Mouse (Mus musculus) E14TG2a.4 (cell line): ENCODE measurements around the gene Dbnl.

Experiments used
- CTCF ChIP-seq: conservative IDR thresholded peaks from 2 replicates; pipeline ENCODE4 v1.5.1; 2014; ENCODE audit warnings: low read length
- NANOG ChIP-seq: IDR thresholded peaks from 2 replicates; pipeline ENCODE4 v1.6.1; 2014; ENCODE audit warnings: borderline replicate concordance, low read length, mixed read lengths
- POU5F1 ChIP-seq: IDR thresholded peaks from 2 replicates; pipeline ENCODE4 v1.6.1; 2014; ENCODE audit warnings: low read length, borderline replicate concordance

DNA sequence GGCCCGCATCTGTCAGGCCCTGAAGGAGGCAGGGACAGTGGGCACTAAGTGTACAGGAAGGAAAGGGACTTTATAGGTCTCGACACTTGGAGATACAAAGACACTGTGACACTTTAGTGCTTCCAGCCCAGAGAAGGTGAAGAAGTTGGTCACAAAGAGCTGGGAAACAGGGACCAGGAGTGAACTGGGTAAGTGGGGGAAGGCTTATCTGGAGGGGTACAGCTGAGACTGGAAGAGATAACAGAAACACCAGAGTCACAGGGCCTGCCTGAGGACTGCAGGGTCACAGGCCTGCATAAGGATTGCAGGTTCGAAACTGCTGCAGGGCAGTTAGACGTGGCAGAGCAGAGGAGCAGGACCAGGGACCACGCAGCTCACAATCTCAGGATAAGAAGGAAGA lies 39.6 kb downstream of the Dbnl start:
- no peak for TF ChIP-seq CTCF
- no peak for TF ChIP-seq NANOG
- TF ChIP-seq POU5F1 = no peak
